Mouse (Mus musculus) CD8-positive naive resting alpha-beta T cell, adult 57 days (primary cell): ENCODE data around the gene Teddm3. TPM values are rescaled to one million over a fixed set of nuclear protein-coding genes. Genes with fewer than 3 reads are reported as not detected.

Experiments used
- total RNA-seq: library from RNA; stranded (reverse); gene quantifications from one replicate; pipeline ENCODE4 v1.2.4, GENCODE M21; 2023

The Teddm3 gene
- not detected for total RNA-seq

DNA sequence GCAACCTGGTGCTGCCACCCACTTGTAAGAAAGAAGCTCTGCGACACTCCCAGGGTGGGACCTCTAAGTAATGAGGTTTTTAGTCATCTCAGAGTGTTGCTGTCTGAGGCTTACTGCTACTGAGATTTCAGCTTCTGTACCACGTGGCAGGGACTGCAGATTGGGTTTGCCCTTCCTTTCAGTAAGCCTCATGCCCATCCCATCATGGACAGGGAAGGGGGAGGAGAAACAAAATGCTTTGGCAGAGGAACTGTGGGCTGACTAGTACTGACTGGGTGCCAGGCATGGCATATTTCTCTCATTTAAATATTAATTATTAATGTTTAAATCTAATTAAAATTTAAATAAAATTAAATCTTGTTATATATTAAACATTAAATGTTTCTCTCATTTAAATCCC lies at the start of gene Teddm3:
Gene Teddm3 (minus strand): TSS at position 101 of the 400 bp plus-strand sequence.

Other genes with a start within 250 kb of the Teddm3 start
- gene Ephb3, start 50.8 kb upstream of the Teddm3 start, total RNA-seq, result not detected